ENCODE assay signal across 8 mouse cellular contexts in the genomic region with DNA sequence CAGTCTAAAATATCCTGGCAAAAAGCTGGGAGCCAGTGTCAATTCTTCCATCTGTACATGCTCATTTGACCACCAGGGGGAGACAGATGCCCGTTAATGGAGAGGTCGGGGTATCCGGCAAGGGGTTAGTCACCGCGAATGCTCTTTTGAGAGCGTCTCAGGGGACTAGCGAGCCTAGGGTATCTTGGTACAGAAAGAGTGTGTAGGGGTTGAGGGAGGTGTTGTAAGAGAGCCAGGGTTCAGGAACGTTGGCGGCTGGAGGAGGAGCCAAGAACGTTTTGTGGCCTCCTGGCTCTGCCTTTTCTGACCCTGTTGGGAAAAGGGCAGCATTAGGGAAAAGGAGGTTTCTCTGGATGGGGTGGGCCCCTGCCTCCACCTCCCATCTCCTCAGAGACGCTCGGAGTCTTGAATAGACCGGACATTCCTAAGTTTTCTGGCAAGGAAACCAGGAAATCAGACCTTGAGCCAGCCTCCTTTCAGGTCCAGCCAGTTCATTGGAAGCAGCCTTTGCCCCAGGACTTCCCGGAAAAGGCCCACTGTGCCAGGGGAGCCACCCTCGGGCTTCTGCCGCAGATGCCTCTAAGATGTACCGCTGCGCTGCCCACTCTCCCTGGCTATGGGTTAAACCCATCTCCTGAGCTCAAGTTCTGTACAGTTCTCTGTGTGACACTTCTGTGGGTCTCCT. TPM values are rescaled to one million over a fixed set of nuclear protein-coding genes. Genes with fewer than 3 reads are reported as not detected.
DNase-seq lines count a peak whose midpoint lies in the region; ATAC-seq lines count a peak whose summit lies in the region.

No protein-coding gene starts in this region.

- peak overlapping the region; percentile 15 to 35; a peak in 3 of 4 replicates for H3K4me3 ChIP-seq in heart, embryonic 14.5 days (ENCODE audit: control insufficient read depth in 1 of 2, insufficient read depth in 1 of 2, low read depth in 1 of 2, low read length in 2 of 2)
- peak overlapping the region; percentile 8; the same call in 1 of the 2 replicates for H3K4me3 ChIP-seq in liver, embryonic 12.5 days
- H3K4me3 ChIP-seq in stomach, embryonic 14.5 days (ENCODE audit: low read depth, low read length) = peak overlapping the region; percentile 8; the same call in 1 of the 2 replicates

- peak overlapping the region; percentile 18 for H3K9ac ChIP-seq in heart, embryonic 14.5 days (ENCODE audit: low read length)
- peak overlapping the region; percentile 17; the same call in 1 of the 2 replicates for H3K9ac ChIP-seq in liver, embryonic 12.5 days
- H3K9ac ChIP-seq in stomach, embryonic 14.5 days (replicated peaks; ENCODE audit: low read depth, low read length) = no peak overlapping the region

- H3K4me1 ChIP-seq in heart, embryonic 14.5 days (ENCODE audit: control insufficient read depth in 2 of 2, insufficient read depth in 2 of 2, low read length in 2 of 2) = peaks cover 0 to 7% of the 10 kb centered on the region in 2 experiments; a peak in 1 of 4 replicates
- no peaks in the 10 kb centered on the region for H3K4me1 ChIP-seq in liver, embryonic 12.5 days
- H3K4me1 ChIP-seq in stomach, embryonic 14.5 days (ENCODE audit: control insufficient read depth, insufficient read depth, low read length) = no peaks in the 10 kb centered on the region

- no peaks in the 10 kb centered on the region for H3K27me3 ChIP-seq in heart, embryonic 14.5 days (ENCODE audit: control insufficient read depth, insufficient read depth, low read length)
- H3K27me3 ChIP-seq in liver, embryonic 12.5 days (replicated peaks) = peaks cover 15% of the 10 kb centered on the region; the same call in 1 of the 2 replicates
- H3K27me3 ChIP-seq in stomach, embryonic 14.5 days (ENCODE audit: control insufficient read depth, insufficient read depth, low read length) = no peaks in the 10 kb centered on the region

- no peaks in the 10 kb centered on the region for H3K9me3 ChIP-seq in heart, embryonic 14.5 days (ENCODE audit: control insufficient read depth, low read length)
- H3K9me3 ChIP-seq in liver, embryonic 12.5 days (replicated peaks) = no peaks in the 10 kb centered on the region
- no peaks in the 10 kb centered on the region for H3K9me3 ChIP-seq in stomach, embryonic 14.5 days (ENCODE audit: control insufficient read depth, low read depth, low read length)

- peak; percentile 95 for ATAC-seq in CD4-positive, CD25-positive, alpha-beta regulatory T cell, adult 4 months
- ATAC-seq in heart, embryonic 14.5 days (ENCODE audit: insufficient number of reproducible peaks, insufficient read depth, low FRiP score, low read depth) = peak; percentile 76
- ATAC-seq in liver, embryonic 12.5 days = peak; percentile 70
- ATAC-seq in stomach, embryonic 14.5 days (ENCODE audit: insufficient number of reproducible peaks, insufficient read depth, low FRiP score, low read depth) = peak; percentile 80; the same call in 1 of the 2 replicates

- DNase-seq in c-Kit-negative CD71-positive TER-119-positive erythroid progenitor cells, embryonic 14.5 days (ENCODE audit: low read depth, low spot score) = peak; percentile 62
- peak; percentile 93 for DNase-seq in fibroblast of lung, adult 2 months (ENCODE audit: low read depth)
- peak; percentile 95 for DNase-seq in kidney, postnatal 10 days
- DNase-seq in naive thymus-derived CD4-positive, alpha-beta T cell, adult 2 months (ENCODE audit: low read depth) = peak; percentile 91

- peaks cover 26% of the 10 kb centered on the region for H3K36me3 ChIP-seq in heart, embryonic 14.5 days (ENCODE audit: control insufficient read depth, insufficient read depth, low read length)
- peaks cover 16% of the 10 kb centered on the region for H3K36me3 ChIP-seq in liver, embryonic 12.5 days
- peaks cover 15% of the 10 kb centered on the region for H3K36me3 ChIP-seq in stomach, embryonic 14.5 days (ENCODE audit: control insufficient read depth, insufficient read depth, low read length)

- peak overlapping the region; percentile 9 to 64 for H3K27ac ChIP-seq in heart, embryonic 14.5 days (replicated peaks in 1 of 2; ENCODE audit: control insufficient read depth in 1 of 2, insufficient read depth in 1 of 2, low read depth in 2 of 2, low read length in 2 of 2)
- H3K27ac ChIP-seq in liver, embryonic 12.5 days = no peak overlapping the region
- no peak overlapping the region; the same call in 1 of the 2 replicates for H3K27ac ChIP-seq in stomach, embryonic 14.5 days (ENCODE audit: low read length)

- 4% methylated on average over 18 of the region's 18 CpGs for WGBS in heart, embryonic 14.5 days
- 6% methylated on average over 18 of the region's 18 CpGs for WGBS in liver, embryonic 12.5 days (ENCODE audit: insufficient replicate concordance)
- WGBS in stomach, embryonic 14.5 days = 7% methylated on average over 18 of the region's 18 CpGs

- peak overlapping the region; percentile 59 for H3K4me2 ChIP-seq in heart, embryonic 14.5 days (ENCODE audit: low read length)
- H3K4me2 ChIP-seq in liver, embryonic 12.5 days = peak overlapping the region; percentile 49
- peak overlapping the region; percentile 53 for H3K4me2 ChIP-seq in stomach, embryonic 14.5 days (replicated peaks; ENCODE audit: low read depth, low read length)

RNA-seq across cellular contexts. Expression of a gene that starts 24.7 kb away (rescaled TPM):
- 100 to 1,000 TPM; 222 to 330 TPM for polyA plus RNA-seq in CD4-positive, CD25-positive, alpha-beta regulatory T cell, adult 4 months (2017; shearing (Covaris generic))
- 132 and 148 TPM in 2 replicates for polyA plus RNA-seq in heart, embryonic 14.5 days (2014; fragmentation: Nextera tagmentation; extraction: Ambion mirVana)
- 162 and 163 TPM in 2 replicates for polyA plus RNA-seq in liver, embryonic 12.5 days (2016; fragmentation: Nextera tagmentation; extraction: Ambion mirVana)
- 258 and 268 TPM in 2 replicates for polyA plus RNA-seq in stomach, embryonic 14.5 days (2014; fragmentation: Nextera tagmentation; extraction: Ambion mirVana)

RNA-seq across cellular contexts. Expression of a gene that starts 28.9 kb away (rescaled TPM):
- 1 to 10 TPM; 2.0 to 6.3 TPM for polyA plus RNA-seq in CD4-positive, CD25-positive, alpha-beta regulatory T cell, adult 4 months (2017; shearing (Covaris generic))
- polyA plus RNA-seq in heart, embryonic 14.5 days (2014; fragmentation: Nextera tagmentation; extraction: Ambion mirVana) = 41.8 and 46.8 TPM in 2 replicates
- polyA plus RNA-seq in liver, embryonic 12.5 days (2016; fragmentation: Nextera tagmentation; extraction: Ambion mirVana) = 20.9 and 23.3 TPM in 2 replicates
- polyA plus RNA-seq in stomach, embryonic 14.5 days (2014; fragmentation: Nextera tagmentation; extraction: Ambion mirVana) = 37.2 and 38.7 TPM in 2 replicates

RNA-seq across cellular contexts. Expression of a gene that starts 34.9 kb away (rescaled TPM):
- polyA plus RNA-seq in CD4-positive, CD25-positive, alpha-beta regulatory T cell, adult 4 months (2017; shearing (Covaris generic)) = 100 to 1,000 TPM in 1 of 2 experiments, 10 to 100 TPM in 1; 64.4 to 121 TPM
- 17.8 and 30.5 TPM in 2 replicates for polyA plus RNA-seq in heart, embryonic 14.5 days (2014; fragmentation: Nextera tagmentation; extraction: Ambion mirVana)
- 43.7 and 44.0 TPM in 2 replicates for polyA plus RNA-seq in liver, embryonic 12.5 days (2016; fragmentation: Nextera tagmentation; extraction: Ambion mirVana)
- polyA plus RNA-seq in stomach, embryonic 14.5 days (2014; fragmentation: Nextera tagmentation; extraction: Ambion mirVana) = 14.7 and 17.1 TPM in 2 replicates

RNA-seq across cellular contexts. Expression of a gene that starts 59.4 kb away (rescaled TPM):
- polyA plus RNA-seq in CD4-positive, CD25-positive, alpha-beta regulatory T cell, adult 4 months (2017; shearing (Covaris generic)) = not detected
- polyA plus RNA-seq in heart, embryonic 14.5 days (2014; fragmentation: Nextera tagmentation; extraction: Ambion mirVana) = 3.8 and 4.8 TPM in 2 replicates
- 1.8 and 2.3 TPM in 2 replicates for polyA plus RNA-seq in liver, embryonic 12.5 days (2016; fragmentation: Nextera tagmentation; extraction: Ambion mirVana)
- polyA plus RNA-seq in stomach, embryonic 14.5 days (2014; fragmentation: Nextera tagmentation; extraction: Ambion mirVana) = 10.2 and 10.8 TPM in 2 replicates

Comparison
In these comparisons a context has a peak if more than half of its experiments do, and no peak if none do; other contexts are left out.
1. H3K27ac ChIP-seq: peak in heart, embryonic 14.5 days (2 of 2); none in liver, embryonic 12.5 days (single experiment) and stomach, embryonic 14.5 days (single experiment).
2. Peak in every context shown above with its lines, with median percentiles within 50 percentile points of each other: ATAC-seq, DNase-seq, H3K4me2 ChIP-seq and H3K4me3 ChIP-seq.